Mouse (Mus musculus) midbrain, embryonic 15.5 days (tissue): ENCODE measurements around the gene Tpst1. TPM values are rescaled to one million over a fixed set of nuclear protein-coding genes. Genes with fewer than 3 reads are reported as not detected.
A peak's percentile ranks its signal among the peaks of the same experiment; 100 is the strongest.

Experiments
- ATAC-seq: fragments of 200-750 bp; cut with Nextera tagmentation; replicated peaks from 2 replicates; pipeline ENCODE4 v1.8.0; 2017; ENCODE audit warnings: moderate TSS enrichment
- H3K27ac ChIP-seq: fragments of 300-500 bp; sonication (generic); 2 replicates; pipeline ENCODE4 v1.5.1; 2015; ENCODE audit warnings: mild to moderate bottlenecking, inconsistent platforms
- H3K27me3 ChIP-seq: fragments of 300-500 bp; sonication (generic); replicated peaks from 2 replicates; pipeline ENCODE4 v1.6.1; 2015; ENCODE audit warnings: inconsistent platforms
- H3K36me3 ChIP-seq: fragments of 300-500 bp; sonication (generic); replicated peaks from 2 replicates; pipeline ENCODE4 v1.6.1; 2015; ENCODE audit warnings: inconsistent platforms
- H3K4me1 ChIP-seq: fragments of 300-500 bp; sonication (generic); 2 replicates; pipeline ENCODE4 v1.6.1; 2015; ENCODE audit warnings: inconsistent platforms
- H3K4me2 ChIP-seq: fragments of 300-500 bp; sonication (generic); 2 replicates; pipeline ENCODE4 v1.6.1; 2015; ENCODE audit warnings: inconsistent platforms, mild to moderate bottlenecking, moderate library complexity
- H3K4me3 ChIP-seq: fragments of 300-500 bp; sonication (generic); 2 replicates; pipeline ENCODE4 v1.5.1; 2015; ENCODE audit warnings: mild to moderate bottlenecking, inconsistent platforms
- H3K9ac ChIP-seq: fragments of 300-500 bp; sonication (generic); 2 replicates; pipeline ENCODE4 v1.6.1; 2015; ENCODE audit warnings: mild to moderate bottlenecking, inconsistent platforms
- H3K9me3 ChIP-seq: fragments of 300-500 bp; sonication (generic); 2 replicates; pipeline ENCODE4 v1.6.1; 2016; ENCODE audit warnings: inconsistent platforms
- WGBS: fragments of 180-500 bp; shearing (Covaris S2); methylation state at CpG from one replicate; pipeline ENCODE4 v1.1.7; 2015; ENCODE audit warnings: mixed read lengths; 5-methylcytosine and 5-hydroxymethylcytosine counted together
- polyA plus RNA-seq: library from polyadenylated mRNA; unstranded; fragments of >200 nt; fragmentation: Nextera tagmentation; extraction: Ambion mirVana; gene quantifications from 2 replicates; pipeline ENCODE4 v1.2.1, GENCODE M21; 2015

The Tpst1 gene
- polyA plus RNA-seq, 1 experiment from 2014 or later = 54.7 TPM

DNA sequence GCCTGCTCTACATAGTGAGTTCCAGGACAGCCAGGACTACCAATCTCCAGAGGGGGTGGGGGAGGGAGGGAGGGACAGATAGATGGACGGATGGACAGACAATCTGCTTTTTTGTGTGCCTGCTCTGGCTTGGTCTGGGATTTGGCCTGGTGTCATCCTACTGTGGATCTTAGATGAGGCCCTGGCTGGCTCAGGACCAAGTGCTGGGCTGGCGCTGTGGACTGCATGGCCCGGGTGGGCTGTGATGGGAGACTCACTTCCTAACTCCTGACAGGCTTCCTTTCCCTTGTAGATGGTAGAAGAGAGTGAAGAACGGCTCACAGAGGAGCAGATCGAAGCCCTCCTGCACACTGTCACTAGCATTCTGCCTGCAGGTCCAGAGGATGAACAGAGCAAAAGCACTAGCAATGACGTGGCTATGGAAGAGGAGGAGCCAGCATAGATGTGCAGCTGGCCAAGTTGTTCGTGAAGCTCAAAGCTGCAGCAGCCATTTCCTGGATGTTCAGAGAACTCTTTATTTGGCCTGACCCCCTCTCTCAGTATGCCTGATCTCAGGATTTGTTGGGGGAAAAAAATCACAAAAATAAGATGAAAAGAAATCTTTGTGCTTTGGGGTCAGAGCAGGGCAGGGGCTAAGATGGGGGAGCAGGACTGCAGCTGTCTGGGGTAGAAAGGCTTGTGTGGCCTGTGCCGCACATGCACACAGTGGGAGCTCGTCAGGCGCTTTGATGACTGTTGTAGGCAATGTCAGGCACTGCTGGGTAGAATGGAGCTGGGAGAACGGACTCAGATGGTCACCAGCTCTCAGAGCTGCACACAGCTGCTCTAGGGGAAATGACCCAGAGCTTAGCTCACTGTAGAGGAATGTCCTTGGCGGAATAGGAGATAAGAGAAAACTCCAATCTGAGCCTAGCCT, 13.5 kb upstream of the Tpst1 start:
- Histone ChIP-seq H3K4me1 (no peaks in the 10 kb centered on the region), H3K36me3 (peaks cover 5% of the 10 kb centered on the region; the same call in 1 of the 2 replicates), H3K27ac (0 out of 2 replicates have a peak overlapping the region, but pooled peaks have one; percentile 15), H3K4me2 (no peak overlapping the region), H3K4me3 (no peak overlapping the region), H3K9me3 (no peaks in the 10 kb centered on the region), H3K27me3 (no peaks in the 10 kb centered on the region), H3K9ac (no peak overlapping the region)
- 66% methylated on average over 12 of the region's 12 CpGs for WGBS
- ATAC-seq = no peak

DNA sequence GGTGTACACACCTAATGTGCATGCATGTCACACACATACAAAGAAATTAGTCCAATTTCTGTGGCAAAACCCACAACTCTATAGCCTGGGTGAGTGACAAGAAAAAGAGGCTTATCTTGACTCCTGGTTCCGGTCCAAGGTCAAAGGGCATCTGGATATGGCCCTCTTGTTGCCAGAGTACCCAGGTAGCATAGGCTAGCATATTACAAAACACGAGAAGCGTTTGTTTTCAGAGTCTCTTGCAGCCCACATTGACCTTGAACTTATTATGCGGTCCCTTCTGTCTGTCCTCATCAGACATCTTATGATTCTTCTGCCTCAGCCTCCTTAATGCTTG, 12.8 kb upstream of the Tpst1 start:
- Histone ChIP-seq H3K4me3 (no peak overlapping the region), H3K36me3 (peaks cover 3% of the 10 kb centered on the region; the same call in 1 of the 2 replicates), H3K4me2 (no peak overlapping the region), H3K27me3 (no peaks in the 10 kb centered on the region), H3K27ac (no peak overlapping the region), H3K9ac (no peak overlapping the region), H3K4me1 (no peaks in the 10 kb centered on the region), H3K9me3 (no peaks in the 10 kb centered on the region)
- 88% methylated on average over 4 of the region's 4 CpGs for WGBS
- no peak for ATAC-seq

DNA sequence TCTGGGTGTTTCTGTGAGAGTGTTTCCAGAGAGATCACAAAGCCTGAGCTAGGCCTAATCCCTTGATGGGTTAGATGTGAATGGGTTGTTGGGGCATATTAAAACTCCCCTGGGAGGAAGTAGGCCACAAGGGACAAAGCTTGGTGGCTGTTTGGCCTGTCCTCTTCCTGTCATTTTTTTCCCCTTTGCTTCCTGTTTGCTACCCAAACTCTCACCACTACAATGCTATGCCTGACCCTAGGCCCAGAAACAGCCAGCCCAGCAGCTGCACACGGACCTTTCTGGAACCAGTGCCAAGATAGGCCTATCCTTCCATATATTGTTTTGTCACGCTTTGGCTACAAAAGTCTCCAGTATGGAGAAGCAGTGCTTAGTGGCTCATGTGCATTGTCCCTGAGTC, 11.0 kb upstream of the Tpst1 start:
- Histone ChIP-seq H3K9ac (no peak overlapping the region), H3K4me3 (no peak overlapping the region), H3K27ac (0 out of 2 replicates have a peak overlapping the region, but pooled peaks have one; percentile 15), H3K27me3 (no peaks in the 10 kb centered on the region), H3K9me3 (no peaks in the 10 kb centered on the region), H3K4me2 (no peak overlapping the region), H3K36me3 (no peaks in the 10 kb centered on the region; the same call in 1 of the 2 replicates), H3K4me1 (no peaks in the 10 kb centered on the region)
- ATAC-seq = no peak
- 88% methylated on average over 2 of the region's 2 CpGs for WGBS

DNA sequence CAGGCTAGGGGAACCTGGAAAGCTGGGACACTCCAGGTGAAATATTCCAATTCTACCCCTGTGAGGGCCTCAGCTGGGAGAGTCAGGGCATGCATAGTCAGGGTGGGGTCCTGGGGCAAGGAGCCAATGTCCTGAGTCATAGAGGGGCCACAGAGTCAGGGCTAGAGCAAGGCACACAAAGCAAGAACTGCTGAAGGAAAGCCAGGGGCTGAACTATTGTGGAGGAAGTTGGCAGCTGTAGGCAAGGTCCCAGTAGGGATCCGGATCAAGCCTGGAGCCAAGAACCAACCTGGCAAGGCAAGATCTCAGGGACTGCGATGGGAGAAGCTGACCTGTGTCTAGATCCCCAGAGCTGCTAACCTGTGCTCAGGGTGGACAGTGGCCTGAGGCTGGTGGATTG, 9.4 kb upstream of the Tpst1 start:
- ATAC-seq = no peak
- no peak overlapping the region for H3K4me3 ChIP-seq
- H3K27ac ChIP-seq = no peak overlapping the region
- no peak overlapping the region for H3K4me2 ChIP-seq
- H3K9me3 ChIP-seq = no peaks in the 10 kb centered on the region
- 86% methylated on average over 2 of the region's 2 CpGs for WGBS
- H3K36me3 ChIP-seq = no peaks in the 10 kb centered on the region; the same call in 1 of the 2 replicates
- H3K9ac ChIP-seq = no peak overlapping the region
- H3K4me1 ChIP-seq = no peaks in the 10 kb centered on the region
- no peaks in the 10 kb centered on the region for H3K27me3 ChIP-seq

DNA sequence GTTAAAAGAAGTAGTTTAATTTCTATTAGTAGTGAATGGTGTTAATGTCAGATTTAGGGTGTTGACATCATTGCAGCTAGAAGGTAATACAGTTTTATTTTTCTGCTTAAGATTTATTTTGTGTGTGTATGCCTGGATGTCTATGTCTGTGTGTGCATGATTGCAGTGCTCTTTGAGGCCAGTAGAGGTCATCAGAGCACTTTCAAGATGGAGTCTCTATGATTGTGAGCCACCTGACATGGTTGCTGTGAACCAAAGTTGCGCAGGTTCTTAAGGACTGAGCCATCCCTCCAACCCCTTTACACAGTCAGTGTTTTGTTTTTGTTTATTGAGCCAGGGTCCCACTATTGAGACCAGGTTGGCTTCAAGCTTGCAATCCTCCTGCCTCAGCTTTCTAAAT, 7.5 kb upstream of the Tpst1 start:
- WGBS = 97% methylated on average over 1 of the region's 1 CpGs
- H3K4me1 ChIP-seq = no peaks in the 10 kb centered on the region
- H3K4me2 ChIP-seq = no peak overlapping the region
- H3K27me3 ChIP-seq = no peaks in the 10 kb centered on the region
- H3K9me3 ChIP-seq = no peaks in the 10 kb centered on the region; the same call in 1 of the 2 replicates
- ATAC-seq = no peak
- H3K27ac ChIP-seq = no peak overlapping the region
- no peak overlapping the region for H3K4me3 ChIP-seq
- no peak overlapping the region for H3K9ac ChIP-seq
- no peaks in the 10 kb centered on the region; the same call in 1 of the 2 replicates for H3K36me3 ChIP-seq

DNA sequence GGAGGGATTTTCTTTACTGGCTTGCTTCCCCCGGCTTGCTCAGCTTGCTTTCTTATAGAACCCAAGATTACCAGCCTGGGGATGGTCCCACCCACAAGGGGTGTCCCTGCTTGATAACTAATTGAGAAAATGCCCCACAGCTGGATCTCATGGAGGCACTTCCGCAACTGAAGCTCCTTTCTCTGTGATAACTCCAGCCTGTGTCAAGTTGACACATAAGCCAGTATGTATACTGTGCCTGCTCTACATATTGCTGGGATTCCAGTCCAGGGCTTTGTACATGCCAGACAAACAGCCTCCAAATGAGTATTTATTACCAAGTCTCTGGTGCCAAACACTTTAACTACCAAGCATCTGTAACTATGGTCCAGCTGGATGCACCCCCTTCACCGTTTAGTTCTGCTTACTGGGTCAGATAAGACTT, 5.3 kb upstream of the Tpst1 start:
- H3K27me3 ChIP-seq = no peaks in the 10 kb centered on the region
- 82% methylated on average over 3 of the region's 3 CpGs for WGBS
- H3K36me3 ChIP-seq = no peaks in the 10 kb centered on the region
- H3K27ac ChIP-seq = no peak overlapping the region
- ATAC-seq = no peak
- H3K9ac ChIP-seq = no peak overlapping the region
- no peak overlapping the region for H3K4me3 ChIP-seq
- no peak overlapping the region for H3K4me2 ChIP-seq
- no peaks in the 10 kb centered on the region for H3K4me1 ChIP-seq
- no peaks in the 10 kb centered on the region; the same call in 1 of the 2 replicates for H3K9me3 ChIP-seq

DNA sequence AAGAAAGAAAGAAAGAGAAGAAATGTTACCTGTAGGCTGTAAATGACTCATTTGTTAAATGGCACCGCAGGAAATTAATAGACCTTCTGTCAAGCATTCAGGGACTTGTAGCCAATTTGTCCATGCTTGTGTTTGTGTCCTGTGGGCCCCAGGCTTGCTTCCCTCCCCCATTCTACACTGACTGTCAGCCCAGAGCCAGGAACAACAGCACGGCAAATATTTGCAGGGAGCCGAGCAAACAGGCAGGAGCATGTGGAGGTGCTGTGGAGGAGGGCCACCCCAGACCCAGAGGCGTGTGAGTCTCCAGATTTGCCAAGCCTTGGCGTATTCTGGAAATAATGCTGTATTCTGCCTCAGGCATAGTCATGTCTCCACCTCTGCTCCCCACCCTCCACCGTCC, 1.4 kb downstream of the Tpst1 start:
- H3K4me2 ChIP-seq = no peak overlapping the region
- no peaks in the 10 kb centered on the region for H3K36me3 ChIP-seq
- no peaks in the 10 kb centered on the region for H3K27me3 ChIP-seq
- WGBS = 83% methylated on average over 6 of the region's 6 CpGs
- H3K4me1 ChIP-seq = peaks cover 5% of the 10 kb centered on the region; the same call in 1 of the 2 replicates
- no peak overlapping the region for H3K9ac ChIP-seq
- ATAC-seq = no peak
- no peaks in the 10 kb centered on the region for H3K9me3 ChIP-seq
- H3K4me3 ChIP-seq = no peak overlapping the region
- H3K27ac ChIP-seq = no peak overlapping the region

DNA sequence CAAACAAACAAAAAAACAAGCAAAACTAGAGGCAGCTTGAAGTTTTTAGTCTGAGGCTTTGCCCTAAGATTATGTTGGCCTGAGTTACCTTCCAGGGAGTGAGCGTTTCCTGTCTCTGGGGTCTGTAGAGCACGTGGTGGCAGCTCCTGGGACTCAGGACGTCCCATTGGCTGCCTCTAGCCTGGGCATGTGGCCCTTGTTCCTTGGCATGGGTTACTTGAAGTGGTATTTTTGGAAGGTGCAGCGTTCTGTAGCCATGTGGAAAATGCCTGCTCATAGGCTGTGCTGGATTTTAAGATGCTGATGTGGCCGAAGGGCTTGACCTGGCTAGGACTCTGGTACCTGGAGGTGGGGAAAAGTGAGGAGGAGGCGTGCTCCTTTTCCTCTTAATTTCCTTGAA, 3.3 kb downstream of the Tpst1 start:
- Histone ChIP-seq H3K27me3 (no peaks in the 10 kb centered on the region), H3K27ac (no peak overlapping the region), H3K4me2 (no peak overlapping the region), H3K4me3 (no peak overlapping the region), H3K9ac (no peak overlapping the region), H3K4me1 (peaks cover 12% of the 10 kb centered on the region), H3K9me3 (no peaks in the 10 kb centered on the region), H3K36me3 (no peaks in the 10 kb centered on the region)
- ATAC-seq = no peak
- WGBS = 68% methylated on average over 6 of the region's 6 CpGs

DNA sequence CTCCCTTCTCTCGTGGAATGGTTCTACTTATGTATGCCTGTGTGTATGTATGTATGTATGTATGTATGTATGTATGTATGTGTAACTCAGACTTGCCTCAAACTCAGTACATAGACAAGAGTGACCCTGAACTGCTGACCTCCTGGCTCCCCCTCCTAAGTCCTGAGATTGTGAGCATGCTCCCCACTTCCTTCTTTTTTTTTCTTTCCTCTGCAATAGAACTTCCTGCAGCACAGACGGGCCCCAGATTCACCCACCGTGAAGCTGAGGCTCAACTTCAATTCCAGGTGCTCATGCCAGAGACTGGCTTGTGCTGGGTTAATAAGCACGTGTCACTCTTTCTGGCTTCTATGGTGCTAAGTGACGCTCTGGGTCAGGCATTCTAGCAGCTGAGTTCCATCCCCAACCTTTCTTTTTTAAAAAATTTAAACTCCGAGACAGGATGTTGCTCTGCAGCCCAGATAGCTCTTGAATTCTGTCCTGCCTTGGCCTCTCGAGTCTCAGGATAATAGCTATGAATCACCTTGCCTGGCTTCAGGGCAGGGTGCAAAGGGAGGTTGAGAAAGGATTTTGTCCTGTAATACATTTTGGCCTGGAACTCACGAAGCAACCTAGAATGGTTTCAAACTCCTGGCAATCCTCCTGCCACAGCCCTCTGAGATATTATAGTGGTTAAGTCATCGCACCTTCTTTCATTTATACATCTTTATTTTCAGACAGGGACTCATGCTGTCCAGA, 5.1 kb downstream of the Tpst1 start:
- H3K36me3 ChIP-seq = no peaks in the 10 kb centered on the region; the same call in 1 of the 2 replicates
- no peaks in the 10 kb centered on the region for H3K27me3 ChIP-seq
- no peak for ATAC-seq
- WGBS = 87% methylated on average over 9 of the region's 9 CpGs
- H3K4me3 ChIP-seq = no peak overlapping the region
- peaks cover 12% of the 10 kb centered on the region for H3K4me1 ChIP-seq
- H3K27ac ChIP-seq = no peak overlapping the region
- peak overlapping the region; percentile 89; the same call in 1 of the 2 replicates for H3K9ac ChIP-seq
- H3K4me2 ChIP-seq = no peak overlapping the region
- H3K9me3 ChIP-seq = no peaks in the 10 kb centered on the region

DNA sequence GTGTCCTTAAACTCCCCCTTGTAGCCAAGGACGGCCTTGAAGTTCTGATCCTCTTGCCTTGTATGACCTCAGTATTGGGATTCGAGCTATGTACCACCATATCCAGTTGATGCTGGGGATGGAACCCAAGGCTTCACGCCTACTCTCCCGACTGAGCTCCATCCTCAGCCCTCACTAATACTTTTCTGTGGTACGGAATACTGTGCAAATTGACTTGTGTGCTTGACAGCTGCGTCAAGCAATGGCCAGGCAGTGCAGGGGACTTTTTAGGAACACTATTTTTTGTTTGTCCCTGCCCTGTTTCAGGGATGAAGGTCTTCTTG, 5.7 kb downstream of the Tpst1 start:
- Histone ChIP-seq H3K36me3 (no peaks in the 10 kb centered on the region; the same call in 1 of the 2 replicates), H3K9me3 (no peaks in the 10 kb centered on the region), H3K27me3 (no peaks in the 10 kb centered on the region), H3K9ac (peak overlapping the region; percentile 89), H3K27ac (peak overlapping the region; percentile 82), H3K4me1 (peaks cover 12% of the 10 kb centered on the region), H3K4me3 (peak overlapping the region; percentile 80), H3K4me2 (peak overlapping the region; percentile 61)
- WGBS = 40% methylated on average over 6 of the region's 6 CpGs
- ATAC-seq = peak; percentile 46; the same call in 1 of the 2 replicates

DNA sequence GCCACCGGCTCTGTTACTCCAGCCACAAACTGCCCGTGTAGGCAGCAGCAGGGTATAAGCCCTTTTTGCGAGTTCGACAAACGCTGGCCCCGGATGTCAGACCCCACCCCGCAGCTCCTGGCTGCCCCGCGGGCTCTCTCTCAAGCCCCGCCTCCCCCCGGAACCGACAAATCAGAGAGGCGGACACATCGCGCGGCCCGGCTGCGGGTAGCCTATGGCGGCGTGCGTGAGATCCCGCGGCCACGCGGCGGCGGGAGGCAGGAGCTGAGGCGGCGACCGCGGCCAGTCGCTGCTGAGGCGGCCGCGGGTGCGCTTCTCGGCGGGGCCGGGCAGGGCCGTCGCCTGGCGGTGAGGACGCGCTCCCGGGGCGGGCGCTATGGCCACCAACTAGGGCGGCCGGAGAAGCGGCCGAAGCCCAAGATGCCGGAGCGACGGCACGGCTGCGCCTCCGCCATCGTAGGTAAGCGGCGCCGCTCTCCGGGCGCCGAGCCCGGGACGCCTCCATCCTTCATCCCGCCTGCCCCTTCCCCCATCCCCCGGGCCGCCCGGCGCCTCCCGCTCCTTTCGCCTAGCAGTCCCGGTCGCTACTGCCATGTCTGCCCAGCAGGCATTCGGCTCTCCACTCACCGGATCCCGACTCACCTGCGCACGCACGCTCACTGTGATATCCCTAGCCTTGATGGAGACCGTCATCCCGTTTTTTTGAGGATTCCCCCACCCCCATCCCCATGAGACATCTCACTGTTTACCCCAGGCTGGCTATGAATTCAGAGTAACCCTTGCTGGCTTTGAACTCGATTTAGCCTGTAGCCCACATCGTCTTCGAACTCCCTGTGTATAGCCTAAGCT, 6.3 kb downstream of the Tpst1 start:
- peak overlapping the region; percentile 61 for H3K4me2 ChIP-seq
- H3K4me1 ChIP-seq = peaks cover 12% of the 10 kb centered on the region
- H3K27me3 ChIP-seq = no peaks in the 10 kb centered on the region
- ATAC-seq = peak; percentile 98
- 1% methylated on average over 80 of the region's 86 CpGs for WGBS
- no peaks in the 10 kb centered on the region; the same call in 1 of the 2 replicates for H3K36me3 ChIP-seq
- peak overlapping the region; percentile 82 for H3K27ac ChIP-seq
- no peaks in the 10 kb centered on the region for H3K9me3 ChIP-seq
- H3K4me3 ChIP-seq = peak overlapping the region; percentile 80
- peak overlapping the region; percentile 89 for H3K9ac ChIP-seq
